Mouse (Mus musculus): ENCODE results near the gene Cd300lb. TPM values are rescaled to one million over a fixed set of nuclear protein-coding genes. Genes with fewer than 3 reads are reported as not detected.

Gene Cd300lb
- total and polyA plus RNA-seq, 3 experiments = not detected

DNA sequence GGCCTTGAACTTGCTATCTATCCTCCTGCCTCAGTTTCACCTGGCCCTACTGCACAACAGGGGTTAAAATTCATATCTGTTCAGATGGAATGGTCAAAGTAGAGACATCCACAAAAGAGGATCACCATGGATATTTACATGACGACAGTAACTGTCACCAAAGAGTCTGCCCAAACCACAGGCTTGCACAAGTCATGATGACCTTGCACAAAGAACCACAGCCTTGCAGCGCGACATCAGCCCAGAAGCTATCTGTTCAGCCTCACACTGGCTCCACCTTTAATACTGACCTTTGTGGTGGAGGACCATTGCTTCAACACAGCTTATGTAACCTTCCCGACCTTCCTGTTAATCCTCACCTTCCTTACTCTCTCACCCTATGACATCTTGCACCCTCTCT, 26.6 kb downstream of the Cd300lb start:
- H3K27ac ChIP-seq (ENCODE audit: control insufficient read depth, low read depth, low read length) = no peak overlapping the region
- DNase-seq (ENCODE audit: low read depth, low spot score) = no peak
- no peaks in the 10 kb centered on the region for H3K79me2 ChIP-seq (ENCODE audit: control insufficient read depth, insufficient read depth, low read length, poor library complexity)
- no peaks in the 10 kb centered on the region for H3K4me1 ChIP-seq (ENCODE audit: control insufficient read depth in 1 of 2, insufficient read depth in 2 of 2, low read length in 2 of 2)
- H3K9me3 ChIP-seq (replicated peaks; ENCODE audit: insufficient read depth, low read length) = no peaks in the 10 kb centered on the region
- H3K9ac ChIP-seq (ENCODE audit: control insufficient read depth, low read depth, low read length, poor library complexity, severe bottlenecking) = no peak overlapping the region
- no peak overlapping the region for H3K4me3 ChIP-seq (ENCODE audit: control insufficient read depth in 1 of 2, insufficient read depth in 1 of 2, low read depth in 2 of 2, low read length in 2 of 2)
- TF ChIP-seq CTCF (IDR thresholded peaks at IDR 0.05 in 2 of 3, conservative IDR thresholded peaks at IDR 0.05 in 1 of 3; ENCODE audit: control insufficient read depth in 1 of 3, insufficient read depth in 1 of 3, low read depth in 2 of 3, low read length in 3 of 3, poor library complexity in 1 of 3, severe bottlenecking in 1 of 3) (no peak), MXI1 (IDR thresholded peaks at IDR 0.05; ENCODE audit: low read depth, low read length) (no peak), POLR2AphosphoS2 (IDR thresholded peaks at IDR 0.05; ENCODE audit: low read length) (no peak), E2F4 (IDR thresholded peaks at IDR 0.05; ENCODE audit: borderline replicate concordance, low read depth, low read length) (no peak)
- H3K27me3 ChIP-seq (ENCODE audit: control insufficient read depth in 1 of 2, insufficient read depth in 2 of 2, low read length in 2 of 2) = no peaks in the 10 kb centered on the region
- no peaks in the 10 kb centered on the region for H3K36me3 ChIP-seq (ENCODE audit: control insufficient read depth in 1 of 2, insufficient read depth in 2 of 2, low read length in 2 of 2)

DNA sequence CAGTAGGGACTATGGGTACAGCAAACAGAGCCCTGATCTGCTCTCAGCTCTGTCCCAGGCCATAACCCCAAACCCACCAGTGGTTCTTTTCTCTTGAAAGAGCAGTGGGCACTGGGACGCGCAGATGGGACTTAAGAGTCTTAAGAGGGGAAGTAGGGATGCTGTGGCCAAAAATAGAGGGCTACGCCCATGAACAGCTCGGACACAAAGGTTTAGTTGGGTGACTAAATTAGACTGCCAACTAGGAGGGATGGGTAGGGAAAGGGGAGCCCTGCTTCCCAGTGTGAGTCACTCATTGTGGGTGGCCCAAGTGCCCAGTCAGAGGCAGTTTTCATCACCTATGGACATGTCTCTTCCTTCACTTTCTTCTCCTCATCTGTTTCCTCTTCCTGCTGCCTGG, 31.0 kb downstream of the Cd300lb start:
- no peak for DNase-seq (ENCODE audit: low read depth, low spot score)
- Histone ChIP-seq H3K9me3 (replicated peaks; ENCODE audit: insufficient read depth, low read length) (no peaks in the 10 kb centered on the region), H3K4me1 (ENCODE audit: control insufficient read depth in 1 of 2, insufficient read depth in 2 of 2, low read length in 2 of 2) (no peaks in the 10 kb centered on the region), H3K79me2 (ENCODE audit: control insufficient read depth, insufficient read depth, low read length, poor library complexity) (no peaks in the 10 kb centered on the region), H3K36me3 (ENCODE audit: control insufficient read depth in 1 of 2, insufficient read depth in 2 of 2, low read length in 2 of 2) (no peaks in the 10 kb centered on the region), H3K27ac (ENCODE audit: control insufficient read depth, low read depth, low read length) (no peak overlapping the region), H3K27me3 (ENCODE audit: control insufficient read depth in 1 of 2, insufficient read depth in 2 of 2, low read length in 2 of 2) (no peaks in the 10 kb centered on the region), H3K4me3 (ENCODE audit: control insufficient read depth in 1 of 2, insufficient read depth in 1 of 2, low read depth in 2 of 2, low read length in 2 of 2) (no peak overlapping the region), H3K9ac (ENCODE audit: control insufficient read depth, low read depth, low read length, poor library complexity, severe bottlenecking) (no peak overlapping the region)
- TF ChIP-seq NRF1 (IDR thresholded peaks at IDR 0.05; ENCODE audit: insufficient read depth, low read depth, low read length, poor library complexity, severe bottlenecking) (no peak), ZMIZ1 (IDR thresholded peaks at IDR 0.05; ENCODE audit: low read depth, low read length) (no peak), HCFC1 (IDR thresholded peaks at IDR 0.05; ENCODE audit: low read depth, low read length) (no peak), TAL1 (IDR thresholded peaks at IDR 0.05; ENCODE audit: low read length) (no peak), RAD21 (IDR thresholded peaks at IDR 0.05; ENCODE audit: low read depth, low read length) (no peak), ETS1 (IDR thresholded peaks at IDR 0.05; ENCODE audit: low read depth, low read length) (no peak), MAZ (IDR thresholded peaks at IDR 0.05; ENCODE audit: low read depth, low read length) (no peak), ZKSCAN1 (IDR thresholded peaks at IDR 0.05; ENCODE audit: low read depth, low read length) (no peak), UBTF (IDR thresholded peaks at IDR 0.05; ENCODE audit: borderline replicate concordance, insufficient read depth, low read depth, low read length) (no peak), MYC (IDR thresholded peaks at IDR 0.05; ENCODE audit: low read depth, low read length) (no peak), SIN3A (IDR thresholded peaks at IDR 0.05; ENCODE audit: low read length) (no peak), JUND (IDR thresholded peaks at IDR 0.05; ENCODE audit: low read depth, low read length) (no peak), GATA1 (IDR thresholded peaks at IDR 0.05; ENCODE audit: low read depth, low read length) (no peak), EP300 (IDR thresholded peaks at IDR 0.05; ENCODE audit: low read depth in 1 of 2, low read length in 2 of 2) (no peak), ZNF384 (IDR thresholded peaks at IDR 0.05; ENCODE audit: low read depth, low read length) (no peak), TBP (IDR thresholded peaks at IDR 0.05; ENCODE audit: low read depth, low read length) (no peak), TCF12 (IDR thresholded peaks at IDR 0.05; ENCODE audit: low read depth, low read length) (no peak), CTCF (IDR thresholded peaks at IDR 0.05 in 2 of 3, conservative IDR thresholded peaks at IDR 0.05 in 1 of 3; ENCODE audit: control insufficient read depth in 1 of 3, insufficient read depth in 1 of 3, low read depth in 2 of 3, low read length in 3 of 3, poor library complexity in 1 of 3, severe bottlenecking in 1 of 3) (no peak), USF2 (IDR thresholded peaks at IDR 0.05; ENCODE audit: borderline replicate concordance in 1 of 2, insufficient read depth in 1 of 2, low read depth in 1 of 2, low read length in 2 of 2) (no peak), CHD1 (IDR thresholded peaks at IDR 0.05; ENCODE audit: low read depth, low read length) (no peak)
